Mouse (Mus musculus): ENCODE measurements around the gene Rapgef3. TPM values are rescaled to one million over a fixed set of nuclear protein-coding genes. Genes with fewer than 3 reads are reported as not detected.

Rapgef3 gene
- polyA plus RNA-seq, 1 experiment from 2014 or later = 10.4 TPM

- Histone ChIP-seq H3K9me3 (no peaks in the 10 kb centered on the region), H3K27me3 (no peaks in the 10 kb centered on the region), H3K4me3 (peak within 1 kb of the TSS; percentile 94), H3K27ac (peak within 1 kb of the TSS; percentile 78), H3K4me1 (replicated peaks) (peaks cover 21% of the 10 kb centered on the region), H3K36me3 (peaks cover 26% of the 10 kb centered on the region), H3K4me2 (peak within 1 kb of the TSS; percentile 72), H3K9ac (peak within 1 kb of the TSS; percentile 96)
- WGBS = under 1% methylated on average over 67 of the region's 71 CpGs
- ATAC-seq (ENCODE audit: low FRiP score) = peak; percentile 93
These were observed 62.3 kb downstream of the Rapgef3 start, which contains the start of gene Rpap3 for GRCm38 (mm10) chr15:97705211-97706050. Gene Rpap3, minus strand, starts transcription at chr15:97705825.

GRCm38 (mm10) chr15:97696616-97697015, 71.2 kb downstream of the Rapgef3 start:
- H3K27me3 ChIP-seq = no peaks in the 10 kb centered on the region
- no peaks in the 10 kb centered on the region for H3K4me1 ChIP-seq (replicated peaks)
- ATAC-seq (ENCODE audit: low FRiP score) = no peak
- H3K9me3 ChIP-seq = no peaks in the 10 kb centered on the region
- H3K27ac ChIP-seq = no peak overlapping the region
- 89% methylated on average over 10 of the region's 10 CpGs for WGBS
- H3K9ac ChIP-seq = no peak overlapping the region
- no peak overlapping the region for H3K4me2 ChIP-seq
- peaks cover 91% of the 10 kb centered on the region for H3K36me3 ChIP-seq
- no peak overlapping the region for H3K4me3 ChIP-seq

Other genes with a start within 250 kb of the Rapgef3 start
- gene Rpap3, start 62.1 kb downstream of the Rapgef3 start, polyA plus RNA-seq (2015; fragmentation: Nextera tagmentation; extraction: Ambion mirVana) = 35.6 TPM in 2 replicates
- gene Endou, start 36.6 kb downstream of the Rapgef3 start, polyA plus RNA-seq (2015; fragmentation: Nextera tagmentation; extraction: Ambion mirVana) = 0.21 and 0.29 TPM in 2 replicates
- gene Slc48a1, start 10.5 kb upstream of the Rapgef3 start, polyA plus RNA-seq (2015; fragmentation: Nextera tagmentation; extraction: Ambion mirVana) = 59.8 and 62.9 TPM in 2 replicates
- 27.9 and 28.1 TPM in 2 replicates for gene Hdac7, start 76.5 kb upstream of the Rapgef3 start, polyA plus RNA-seq (2015; fragmentation: Nextera tagmentation; extraction: Ambion mirVana)
- gene Vdr, start 142.7 kb upstream of the Rapgef3 start, polyA plus RNA-seq (2015; fragmentation: Nextera tagmentation; extraction: Ambion mirVana) = 0.04 and 0.06 TPM in 2 replicates
- 53.6 and 58.3 TPM in 2 replicates for gene Tmem106c, start 196.2 kb upstream of the Rapgef3 start, polyA plus RNA-seq (2015; fragmentation: Nextera tagmentation; extraction: Ambion mirVana)
- 53.5 and 69.4 TPM in 2 replicates for gene Col2a1, start 236.7 kb upstream of the Rapgef3 start, polyA plus RNA-seq (2015; fragmentation: Nextera tagmentation; extraction: Ambion mirVana)

Data from hindbrain, embryonic 13.5 days (tissue).